Mouse (Mus musculus) CH12.LX (cell line): ENCODE measurements around the gene Six1. TPM values are rescaled to one million over a fixed set of nuclear protein-coding genes. Genes with fewer than 3 reads are reported as not detected.

ENCODE experiments used
- DNase-seq: peaks from one replicate; pipeline ENCODE4 v3.0.0-alpha.2; 2013; ENCODE audit errors: extremely low read depth
- H3K27ac ChIP-seq: 2 replicates; pipeline ENCODE4 v1.5.1; 2012; ENCODE audit warnings: low read depth, mild to moderate bottlenecking, control low read depth, moderate library complexity; ENCODE audit not compliant: insufficient read depth
- H3K27me3 ChIP-seq: replicated peaks from 2 replicates; pipeline ENCODE3; 2012; ENCODE audit warnings: inconsistent platforms
- H3K36me3 ChIP-seq, 2 experiments: replicated peaks in 1 of 2; 2 replicates each; pipeline versions ENCODE3 to v1.6.1; 2012; ENCODE audit warnings: inconsistent platforms in 1 of 2, low read length in 1 of 2, mild to moderate bottlenecking in 1 of 2, mixed read lengths in 1 of 2, moderate library complexity in 1 of 2; ENCODE audit not compliant: control insufficient read depth in 1 of 2, insufficient read depth in 1 of 2
- H3K4me1 ChIP-seq, 2 experiments: 2 replicates each; pipeline ENCODE4 v1.6.1; 2012; ENCODE audit warnings: inconsistent platforms in 1 of 2, moderate library complexity in 1 of 2; ENCODE audit not compliant: insufficient read depth in 2 of 2, control insufficient read depth in 1 of 2
- H3K4me2 ChIP-seq: 2 replicates; pipeline ENCODE4 v1.6.1; 2012; ENCODE audit warnings: low read depth, mild to moderate bottlenecking, control low read depth; ENCODE audit not compliant: poor library complexity, insufficient read depth, severe bottlenecking
- H3K4me3 ChIP-seq, 3 experiments: fragments of 150-350 bp in 1 of 3; sonication (generic) in 1 of 3; replicated peaks in 1 of 3; 2 replicates each; pipeline versions ENCODE3 to v1.5.1; 2011 to 2012; ENCODE audit warnings: low read depth in 2 of 3, low read length in 2 of 3, mild to moderate bottlenecking in 2 of 3, moderate library complexity in 2 of 3, control low read depth in 1 of 3, improper control_type of control experiment in 1 of 3, inconsistent platforms in 1 of 3, mixed read lengths in 1 of 3; ENCODE audit not compliant: poor library complexity in 1 of 3
- H3K79me2 ChIP-seq: replicated peaks from 2 replicates; pipeline ENCODE4 v1.6.1; 2012; ENCODE audit warnings: mild to moderate bottlenecking, moderate library complexity; ENCODE audit not compliant: control insufficient read depth, poor library complexity, insufficient read depth, severe bottlenecking; ENCODE audit errors: extremely low read depth
- H3K9ac ChIP-seq: 2 replicates; pipeline ENCODE4 v1.6.1; 2012; ENCODE audit warnings: low read depth, mild to moderate bottlenecking, control low read depth, moderate library complexity; ENCODE audit not compliant: insufficient read depth
- H3K9me3 ChIP-seq: replicated peaks from 2 replicates; pipeline ENCODE3; 2012; ENCODE audit warnings: low read length, inconsistent platforms, mixed read lengths
- CHD2 ChIP-seq: IDR thresholded peaks from 2 replicates; pipeline ENCODE4 v1.6.1; 2011; ENCODE audit warnings: low read length, improper control_type of control experiment
- CTCF ChIP-seq, 2 experiments: IDR thresholded peaks in 1 of 2; conservative IDR thresholded peaks in 1 of 2; 2 replicates each; pipeline ENCODE4 v1.5.1; 2011 to 2012; ENCODE audit warnings: low read depth in 2 of 2, low read length in 2 of 2, improper control_type of control experiment in 1 of 2, inconsistent platforms in 1 of 2, mild to moderate bottlenecking in 1 of 2, moderate library complexity in 1 of 2
- EP300 ChIP-seq: IDR thresholded peaks from 2 replicates; pipeline ENCODE4 v1.6.1; 2011; ENCODE audit warnings: low read length, improper control_type of control experiment
- HCFC1 ChIP-seq: IDR thresholded peaks from 2 replicates; pipeline ENCODE4 v1.6.1; 2012; ENCODE audit warnings: low read depth, mild to moderate bottlenecking, inconsistent platforms, low read length, improper control_type of control experiment
- KAT2A ChIP-seq: IDR thresholded peaks from 2 replicates; pipeline ENCODE4 v1.6.1; 2012; ENCODE audit warnings: low read length, improper control_type of control experiment, inconsistent platforms; ENCODE audit not compliant: insufficient replicate concordance
- MAZ ChIP-seq: IDR thresholded peaks from 2 replicates; pipeline ENCODE4 v1.6.1; 2012; ENCODE audit warnings: low read depth, mild to moderate bottlenecking, inconsistent platforms, low read length, improper control_type of control experiment, moderate library complexity
- MEF2A ChIP-seq: IDR thresholded peaks from 2 replicates; pipeline ENCODE4 v1.6.1; 2014; ENCODE audit warnings: low read depth, mild to moderate bottlenecking, inconsistent platforms, low read length, improper control_type of control experiment, borderline replicate concordance
- MXI1 ChIP-seq: IDR thresholded peaks from 2 replicates; pipeline ENCODE4 v1.6.1; 2011; ENCODE audit warnings: mild to moderate bottlenecking, low read depth, low read length, improper control_type of control experiment
- NRF1 ChIP-seq: IDR thresholded peaks from 2 replicates; pipeline ENCODE4 v1.6.1; 2014; ENCODE audit warnings: low read depth, mild to moderate bottlenecking, inconsistent platforms, low read length, improper control_type of control experiment, moderate library complexity
- POLR2AphosphoS2 ChIP-seq: IDR thresholded peaks from 2 replicates; pipeline ENCODE4 v1.6.1; 2011; ENCODE audit warnings: low read depth, low read length, improper control_type of control experiment
- RAD21 ChIP-seq: IDR thresholded peaks from 2 replicates; pipeline ENCODE4 v1.6.1; 2011; ENCODE audit warnings: low read depth, mild to moderate bottlenecking, low read length, improper control_type of control experiment, moderate library complexity
- RCOR1 ChIP-seq: conservative IDR thresholded peaks from 2 replicates; pipeline ENCODE4 v1.6.1; 2012; ENCODE audit warnings: low read depth, mild to moderate bottlenecking, inconsistent platforms, low read length, improper control_type of control experiment
- SMC3 ChIP-seq: IDR thresholded peaks from 2 replicates; pipeline ENCODE4 v1.6.1; 2011; ENCODE audit warnings: low read depth, low read length, improper control_type of control experiment
- USF2 ChIP-seq: conservative IDR thresholded peaks from 2 replicates; pipeline ENCODE4 v1.6.1; 2011; ENCODE audit warnings: low read depth, low read length, improper control_type of control experiment
- ZMIZ1 ChIP-seq: IDR thresholded peaks from 2 replicates; pipeline ENCODE4 v1.6.1; 2012; ENCODE audit warnings: low read depth, mild to moderate bottlenecking, inconsistent platforms, low read length, improper control_type of control experiment
- dilution Hi-C: fragments of 300-500 bp; cut with MboI; formaldehyde crosslinking; loops from 2 replicates; pipeline ENCODE4 v1.14.3; 2020; ENCODE audit warnings: low sequenced_read_pairs; ENCODE audit not compliant: extremely low pct_unique_long_range_greater_than_20kb, extremely low pct_ligation_motif_present
- in situ Hi-C: fragments of 300-500 bp; cut with MboI; formaldehyde crosslinking; loops from 3 replicates; pipeline ENCODE4 v1.14.3; 2019; ENCODE audit warnings: low sequenced_read_pairs, low pct_ligation_motif_present, low pct_unique_long_range_greater_than_20kb, mixed read lengths
- polyA plus RNA-seq: library from polyadenylated mRNA; unstranded; fragments of >175 nt; gene quantifications from 2 replicates; pipeline ENCODE4 v1.2.1, GENCODE M21; 2012; ENCODE audit warnings: low read depth; ENCODE audit not compliant: insufficient read length
- total RNA-seq, 2 experiments: library from RNA; depleted of rRNA; stranded (reverse); fragments of 300-350 nt in 1 of 2; fragments of >200 nt in 1 of 2; gene quantifications; 2 replicates each; pipeline ENCODE4 v1.2.3; 2012 to 2014

Six1 gene
- total and polyA plus RNA-seq, 3 experiments, result 7.9 to 16.5 (median 9.5) TPM

DNA sequence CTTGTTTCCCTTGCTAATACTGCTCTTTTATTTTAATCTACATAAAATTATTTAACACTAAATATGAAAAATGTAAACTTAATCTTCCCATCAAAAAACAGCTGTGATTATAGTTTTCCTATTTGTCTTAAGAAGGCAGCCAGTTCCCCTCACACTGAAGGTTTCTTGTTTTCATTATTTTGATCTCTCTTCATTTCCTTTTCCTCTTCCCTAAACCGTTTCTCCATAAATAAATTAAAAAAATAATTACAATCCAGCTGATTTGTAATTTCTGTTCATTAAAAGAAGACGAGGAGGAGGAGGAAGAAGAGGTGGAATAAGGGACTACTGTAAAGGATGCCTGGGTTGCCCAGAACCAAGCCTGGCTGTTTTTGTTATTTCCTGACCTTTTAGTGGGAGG lies 10.8 kb downstream of the Six1 start:
- Histone ChIP-seq H3K27ac (no peak overlapping the region), H3K27me3 (peaks cover 10% of the 10 kb centered on the region), H3K4me3 (peak overlapping the region in 1 of 3 experiments; percentile 28), H3K36me3 (peaks cover 5 to 27% of the 10 kb centered on the region in 2 experiments), H3K9ac (peak overlapping the region; percentile 91; the same call in 1 of the 2 replicates), H3K4me1 (peaks cover 0 to 24% of the 10 kb centered on the region in 2 experiments; a peak in 2 of 4 replicates), H3K9me3 (no peaks in the 10 kb centered on the region), H3K4me2 (peak overlapping the region; percentile 58), H3K79me2 (peaks cover 24% of the 10 kb centered on the region)
- in situ Hi-C loops (loop anchor here (25.0 kb wide), 1 partner anchor 269 kb away; no protein-coding TSS in a partner anchor), dilution Hi-C loops (no loop called here)
- TF ChIP-seq CTCF (conservative IDR thresholded peaks at IDR 0.05 in 1 of 2, IDR thresholded peaks at IDR 0.05 in 1 of 2; ENCODE audit: low read depth in 2 of 2, low read length in 2 of 2), result no peak
- no peak for TF ChIP-seq USF2
- TF ChIP-seq HCFC1, result no peak
- no peak for TF ChIP-seq CHD2
- no peak for TF ChIP-seq MAZ
- TF ChIP-seq RAD21, result no peak
- no peak for TF ChIP-seq SMC3
- TF ChIP-seq ZMIZ1, result no peak
- TF ChIP-seq MEF2A, result no peak
- TF ChIP-seq KAT2A, result no peak
- DNase-seq, result no peak

- H3K4me1 ChIP-seq, result peaks cover 0 to 24% of the 10 kb centered on the region in 2 experiments; a peak in 2 of 4 replicates
- no peak overlapping the region for H3K27ac ChIP-seq
- dilution Hi-C loops (no loop called here), in situ Hi-C loops (loop anchor here (25.0 kb wide), 1 partner anchor 270 kb away; no protein-coding TSS in a partner anchor)
- peaks cover 5% of the 10 kb centered on the region for H3K27me3 ChIP-seq
- H3K36me3 ChIP-seq, result peaks cover 5 to 27% of the 10 kb centered on the region in 2 experiments
- TF ChIP-seq POLR2AphosphoS2, result no peak
- TF ChIP-seq MXI1, result no peak
- TF ChIP-seq NRF1, result no peak
- no peak for TF ChIP-seq MEF2A
- no peak for TF ChIP-seq RCOR1
- TF ChIP-seq EP300, result no peak
- TF ChIP-seq KAT2A, result no peak
- H3K79me2 ChIP-seq, result peaks cover 24% of the 10 kb centered on the region
- no peak for DNase-seq
- H3K9ac ChIP-seq, result no peak overlapping the region
- H3K4me2 ChIP-seq, result no peak overlapping the region
- H3K4me3 ChIP-seq, result no peak overlapping the region
- no peaks in the 10 kb centered on the region for H3K9me3 ChIP-seq
Observed at GRCm38 (mm10) chr12:73042406-73042805, 11.3 kb downstream of the Six1 start.
